7 mouse cellular contexts compared by ENCODE assay signal in the genomic region with DNA sequence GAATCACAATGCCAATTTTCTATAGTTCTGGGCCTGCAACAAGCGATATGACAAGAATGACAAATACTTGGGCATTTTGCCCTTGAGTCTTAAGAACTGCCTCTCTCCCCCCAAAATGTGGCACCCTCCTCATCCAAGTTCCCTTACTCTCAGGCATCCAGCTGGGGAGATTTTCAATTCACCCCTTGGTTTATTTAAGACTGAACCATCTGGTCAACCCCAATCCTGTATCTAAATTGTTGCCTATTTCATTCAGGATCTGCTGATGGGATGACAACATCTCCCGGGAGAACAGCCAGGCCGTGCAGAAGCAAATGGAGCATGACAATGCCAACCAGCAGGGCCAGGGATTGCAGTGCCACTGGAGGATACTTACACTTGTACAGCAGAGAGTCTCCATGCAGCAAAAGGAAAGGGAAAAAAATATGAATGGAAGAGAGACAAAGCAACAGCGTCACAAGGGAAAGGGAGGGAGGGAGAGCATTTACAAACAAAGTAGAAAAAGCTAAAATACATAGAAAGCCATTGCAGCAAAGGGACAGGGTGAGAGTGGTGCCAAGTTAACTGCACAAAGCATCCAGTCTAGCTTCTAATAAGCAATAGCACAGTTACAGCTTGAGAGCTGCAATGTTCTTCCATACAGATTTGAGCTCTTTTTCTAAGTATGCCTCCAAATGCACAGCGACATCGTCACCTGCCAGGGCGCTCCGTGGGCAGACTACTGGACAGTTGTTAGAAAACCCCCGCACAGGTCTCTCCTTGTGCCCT. TPM values are rescaled to one million over a fixed set of nuclear protein-coding genes. Genes with fewer than 3 reads are reported as not detected.
A peak's percentile ranks its signal among the peaks of the same experiment; 100 is the strongest.
DNase-seq lines count a peak whose midpoint lies in the region; ATAC-seq and TF ChIP-seq lines count a peak whose summit lies in the region.

No protein-coding gene starts in this region.

- no peak for TF ChIP-seq POLR2A in thymus, adult 2 months (IDR thresholded peaks at IDR 0.05; ENCODE audit: control insufficient read depth, extremely low read depth, insufficient read depth, low read length, poor library complexity)

- H3K4me3 ChIP-seq in neural tube, embryonic 13.5 days = no peak overlapping the region
- no peak overlapping the region for H3K4me3 ChIP-seq in thymus, adult 2 months (ENCODE audit: control insufficient read depth, insufficient read depth, low read length)

- peak overlapping the region; percentile 33; the same call in 1 of the 2 replicates for H3K27ac ChIP-seq in neural tube, embryonic 13.5 days (replicated peaks)
- no peak overlapping the region for H3K27ac ChIP-seq in thymus, adult 2 months (ENCODE audit: control insufficient read depth, insufficient read depth, low read length)

- no peaks in the 10 kb centered on the region for H3K9me3 ChIP-seq in neural tube, embryonic 13.5 days

- DNase-seq in neural tube, embryonic 10.5 days (ENCODE audit: extremely low spot score, low spot score) = no peak
- peak; percentile 73 to 86 for DNase-seq in cerebellum, postnatal 25 days
- peak; percentile 71 for DNase-seq in layer of hippocampus, adult 9-10 months (ENCODE audit: low spot score)
- DNase-seq in retina, adult 2 months (ENCODE audit: low read depth, low spot score) = peak; percentile 30
- DNase-seq in thymus, adult 2 months = no peak

- no peaks in the 10 kb centered on the region for H3K27me3 ChIP-seq in neural tube, embryonic 13.5 days
- no peaks in the 10 kb centered on the region for H3K27me3 ChIP-seq in thymus, adult 2 months (ENCODE audit: control insufficient read depth, insufficient read depth, low read length)

- H3K4me2 ChIP-seq in neural tube, embryonic 13.5 days = no peak overlapping the region

- 0 out of 2 replicates have a peak, but pooled peaks have one; percentile 32 for ATAC-seq in neural tube, embryonic 13.5 days (ENCODE audit: low read depth)
- no peak for ATAC-seq in monocyte, adult 5-6 weeks (replicated peaks; ENCODE audit: insufficient number of reproducible peaks, low FRiP score, low TSS enrichment, poor library complexity, severe bottlenecking)

- H3K36me3 ChIP-seq in neural tube, embryonic 13.5 days = no peaks in the 10 kb centered on the region
- no peaks in the 10 kb centered on the region for H3K36me3 ChIP-seq in thymus, adult 2 months (ENCODE audit: control insufficient read depth, insufficient read depth, low read length)

- 70% methylated on average over 9 of the region's 9 CpGs for WGBS in neural tube, embryonic 13.5 days
- WGBS in thymus, adult 2 months = 95% methylated on average over 9 of the region's 9 CpGs

- H3K4me1 ChIP-seq in neural tube, embryonic 13.5 days (replicated peaks) = peaks cover 20% of the 10 kb centered on the region
- H3K4me1 ChIP-seq in thymus, adult 2 months (replicated peaks; ENCODE audit: control insufficient read depth, insufficient read depth, low read length) = no peaks in the 10 kb centered on the region

- no peak for TF ChIP-seq CTCF in thymus, adult 2 months (IDR thresholded peaks at IDR 0.05; ENCODE audit: borderline replicate concordance, control insufficient read depth, extremely low read depth, insufficient read depth, low read length, poor library complexity)

- H3K9ac ChIP-seq in neural tube, embryonic 13.5 days = no peak overlapping the region

RNA-seq across cellular contexts. Expression of gene Scgn, which starts 58.4 kb away (rescaled TPM):
- polyA plus RNA-seq in neural tube, embryonic 13.5 days (2015; fragmentation: Nextera tagmentation; extraction: Ambion mirVana) = 0.34 and 0.59 TPM in 2 replicates
- total RNA-seq in monocyte, adult 5-6 weeks (2017) = not detected in 3 replicates
- polyA plus RNA-seq in thymus, adult 2 months (2012; rRNA removed) = 0.11 TPM in 1 of 2 replicates, not detected in the other

Comparison
In these comparisons a context has a peak if more than half of its experiments do, and no peak if none do; other contexts are left out.
1. DNase-seq: peak in cerebellum, postnatal 25 days (2 of 2), layer of hippocampus, adult 9-10 months (single experiment) and retina, adult 2 months (single experiment); none in neural tube, embryonic 10.5 days (single experiment) and thymus, adult 2 months (single experiment).